Mouse (Mus musculus) retina, postnatal 7 days (tissue): ENCODE results near the gene Frmd4b.

Experiments used
- DNase-seq: peaks from one replicate; pipeline ENCODE4 v3.0.0-alpha.2; 2012; ENCODE audit warnings: low read depth, low spot score

The Frmd4b gene

GRCm38 (mm10) chr6:97292894-97293293 is 324.4 kb downstream of the Frmd4b start:
- DNase-seq: no peak

- no peak for DNase-seq
Observed at GRCm38 (mm10) chr6:97292096-97292495, 325.2 kb downstream of the Frmd4b start.

- DNase-seq: no peak
Observed at GRCm38 (mm10) chr6:97291159-97291908, 326.0 kb downstream of the Frmd4b start.

DNA sequence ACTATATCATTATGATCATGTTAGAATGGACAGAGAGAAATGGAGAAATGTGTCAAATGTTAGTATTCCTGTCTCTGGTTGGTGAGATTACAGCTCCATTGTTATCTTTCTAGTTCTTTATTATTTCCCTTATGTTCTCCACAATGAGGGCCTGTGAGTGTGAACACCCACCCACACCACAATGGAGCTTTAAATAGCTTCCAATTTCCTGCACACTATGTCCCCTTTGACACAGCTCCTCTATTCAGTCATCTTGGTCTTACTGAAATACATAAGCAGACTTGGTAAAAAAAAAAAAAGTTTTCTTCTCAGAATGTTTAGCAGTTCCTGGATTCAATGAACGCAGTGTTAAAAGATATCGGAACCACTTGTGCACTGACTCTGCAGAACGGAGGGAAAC is 326.7 kb downstream of the Frmd4b start:
- no peak for DNase-seq

DNA sequence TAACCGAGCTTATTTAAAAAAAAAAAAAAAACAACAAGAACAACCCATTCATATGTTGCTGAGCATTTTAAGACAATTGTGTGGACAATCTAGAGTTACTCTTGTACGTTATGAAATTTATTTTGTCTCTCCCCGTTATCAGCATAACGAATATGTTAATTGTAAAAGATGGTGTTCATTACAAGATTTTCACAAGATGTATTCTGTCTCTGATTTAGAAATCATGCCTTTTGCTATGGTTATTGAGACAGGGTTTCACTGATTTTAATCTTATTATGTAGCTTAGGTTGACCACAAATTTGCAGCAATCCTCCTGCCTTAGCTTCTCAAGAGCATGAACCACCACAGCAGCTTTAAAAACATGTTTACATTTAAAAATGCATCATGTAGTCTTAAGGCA is 327.5 kb downstream of the Frmd4b start:
- no peak for DNase-seq

GRCm38 (mm10) chr6:97289316-97289820 is 328.0 kb downstream of the Frmd4b start:
- DNase-seq: no peak

GRCm38 (mm10) chr6:97288047-97288855 is 329.1 kb downstream of the Frmd4b start:
- no peak for DNase-seq

DNA sequence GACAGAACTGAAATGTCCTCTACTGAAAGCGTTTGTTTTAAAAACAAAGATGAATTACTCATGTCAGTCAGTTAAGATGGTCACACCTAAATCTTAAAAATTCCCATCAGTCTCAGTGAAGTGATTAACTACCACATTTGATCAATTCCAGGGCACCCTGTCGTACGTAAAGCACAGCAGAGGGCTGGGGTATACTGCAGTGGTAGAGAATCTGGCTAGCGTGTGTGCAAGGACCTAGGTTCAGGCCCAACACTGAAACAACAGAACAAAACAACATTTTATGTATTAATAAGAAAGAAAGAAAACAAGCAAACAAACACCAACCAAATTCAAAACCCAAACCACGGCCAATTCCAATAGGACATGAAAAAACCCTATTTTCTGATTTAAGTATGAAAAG is 331.0 kb downstream of the Frmd4b start:
- DNase-seq: no peak

DNA sequence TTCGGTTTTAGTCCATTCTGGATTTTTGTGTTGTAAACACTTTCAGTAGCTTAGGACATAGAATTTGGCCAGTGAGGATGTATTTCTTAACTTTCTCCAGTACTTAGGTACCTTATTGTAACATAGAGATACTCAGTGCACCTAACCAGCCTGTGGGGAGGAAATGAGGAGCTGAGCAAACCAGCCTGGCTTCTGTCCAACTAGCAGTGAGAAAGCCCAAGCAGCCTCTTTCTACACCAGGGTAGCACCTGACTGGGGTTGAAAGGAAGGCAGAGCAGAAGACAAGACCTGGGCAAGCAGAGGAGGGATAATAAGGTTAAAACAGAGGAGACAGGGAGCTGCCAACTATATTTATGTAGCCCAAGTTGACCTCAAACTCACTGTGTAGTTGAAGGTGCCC is 333.7 kb downstream of the Frmd4b start:
- no peak for DNase-seq

DNA sequence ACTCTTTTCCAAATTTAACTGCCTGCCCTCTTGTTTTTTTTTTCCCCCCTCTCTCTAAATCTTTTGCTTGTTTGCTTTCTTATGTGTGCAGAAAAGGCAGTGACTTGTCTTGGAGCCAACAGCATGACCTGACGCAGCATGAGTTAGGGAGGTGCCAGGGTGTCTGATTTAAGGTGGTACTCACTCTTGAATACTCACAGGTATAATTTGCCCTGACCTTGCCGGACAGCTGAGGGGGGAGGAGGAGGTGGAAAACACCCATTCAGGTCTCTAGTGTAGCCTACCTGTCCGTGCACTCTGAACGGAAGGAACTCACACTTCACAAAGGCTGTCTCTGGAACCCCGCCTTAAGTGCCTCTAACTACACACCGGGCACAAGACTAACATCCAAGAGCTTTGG is 338.5 kb downstream of the Frmd4b start:
- no peak for DNase-seq

GRCm38 (mm10) chr6:97278014-97278787 is 339.1 kb downstream of the Frmd4b start:
- peak; percentile 54 for DNase-seq

DNA sequence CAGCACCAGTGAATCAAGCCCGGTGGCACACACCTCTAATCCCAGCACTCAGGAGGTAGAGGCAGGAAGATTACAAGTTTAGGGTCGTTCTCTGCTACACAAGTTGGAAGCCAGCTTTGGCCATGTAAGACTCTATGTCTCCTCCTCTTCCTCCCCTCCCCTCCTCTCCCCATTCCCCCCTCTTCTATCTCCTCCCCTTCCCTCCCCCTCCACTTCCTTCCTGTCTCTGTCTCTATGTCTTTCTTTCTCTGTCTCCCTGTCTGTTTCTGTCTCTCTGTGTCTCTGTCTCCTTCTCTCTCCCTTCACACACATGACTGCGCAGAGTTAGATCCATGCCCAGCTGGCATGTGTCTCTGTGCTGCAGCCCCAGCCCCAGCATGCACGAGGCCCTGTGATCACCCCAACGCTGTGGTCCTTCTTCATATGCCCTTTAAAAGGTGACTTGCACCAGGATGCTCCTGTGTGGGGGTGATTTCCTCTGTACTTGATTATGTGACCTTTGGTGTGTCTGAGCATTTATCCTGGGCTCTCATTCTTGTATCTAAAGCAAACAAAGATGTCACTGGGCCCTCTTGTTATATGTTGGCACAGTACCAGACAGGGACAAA is 340.3 kb downstream of the Frmd4b start:
- DNase-seq: no peak

- DNase-seq: no peak
Observed at GRCm38 (mm10) chr6:97276366-97276765, 341.0 kb downstream of the Frmd4b start.

DNA sequence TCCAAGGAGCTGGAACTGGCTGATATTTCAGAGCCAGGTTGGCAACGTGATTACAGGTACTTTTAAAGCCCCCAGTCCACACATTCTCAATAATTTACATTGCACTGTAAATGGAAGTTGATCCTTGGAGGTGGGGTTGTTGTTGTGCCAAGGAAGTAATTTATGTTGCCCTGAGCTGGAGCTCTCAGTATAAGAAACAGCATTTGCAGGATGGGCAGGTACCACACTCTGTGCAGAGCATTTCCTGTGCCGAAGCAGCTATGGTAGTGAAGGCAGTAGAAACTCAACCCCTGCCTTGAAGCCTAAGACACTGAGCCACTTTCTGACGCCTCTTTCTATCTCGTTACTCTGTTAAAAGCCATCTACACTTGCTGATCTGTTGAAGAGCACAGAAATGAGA is 341.6 kb downstream of the Frmd4b start:
- no peak for DNase-seq

- no peak for DNase-seq
Observed at GRCm38 (mm10) chr6:97273777-97274176, 343.6 kb downstream of the Frmd4b start.

DNA sequence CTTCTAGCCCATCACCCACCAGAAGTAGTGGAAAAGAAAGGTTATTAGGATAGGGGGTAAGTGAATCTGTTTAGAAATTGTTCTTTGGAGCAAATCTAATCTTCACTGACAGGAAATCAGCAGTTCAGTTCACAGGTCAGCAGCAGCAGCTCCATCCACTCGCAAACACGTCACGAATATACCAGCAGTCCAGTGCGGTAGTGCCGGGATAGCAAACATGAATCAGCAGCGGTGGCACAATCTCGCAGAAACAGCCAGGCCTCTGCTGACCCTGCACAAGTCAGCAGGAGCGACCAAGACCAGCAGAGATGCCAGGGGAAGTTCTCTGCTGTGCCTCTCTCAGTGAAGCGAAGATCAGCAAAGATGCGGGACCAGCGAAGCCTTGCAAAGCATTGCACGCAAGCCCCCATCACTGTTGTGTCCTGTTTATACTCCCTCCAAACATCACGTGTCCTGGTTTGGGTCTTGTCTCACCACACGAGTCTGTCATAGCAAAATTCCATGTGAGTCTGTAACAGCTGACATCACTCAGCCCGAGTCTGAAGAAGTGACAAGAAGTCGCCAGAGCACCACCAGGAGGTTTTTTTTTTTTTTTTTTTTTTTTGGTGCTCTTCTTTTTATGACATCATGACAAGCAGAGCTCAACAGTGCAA is 344.2 kb downstream of the Frmd4b start:
- no peak for DNase-seq

DNA sequence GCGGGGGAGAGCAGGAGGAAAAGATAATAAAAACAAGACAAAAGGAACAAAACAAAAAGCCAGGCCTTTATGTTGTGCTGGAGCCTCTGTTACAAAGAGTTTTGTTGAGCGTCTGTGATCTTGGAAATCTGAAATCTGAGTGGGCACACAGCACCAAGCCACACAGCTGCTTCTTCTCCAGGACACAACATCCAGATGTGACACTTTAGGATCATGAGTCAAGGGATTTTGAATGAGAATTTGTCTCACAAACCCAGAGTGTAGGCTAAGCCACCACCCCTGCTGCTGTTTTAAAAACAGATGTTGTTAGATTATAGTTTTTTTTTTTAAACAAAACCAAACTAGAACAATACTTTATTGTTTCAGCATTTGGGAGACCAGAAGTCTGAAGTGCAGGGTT is 345.0 kb downstream of the Frmd4b start:
- no peak for DNase-seq

DNA sequence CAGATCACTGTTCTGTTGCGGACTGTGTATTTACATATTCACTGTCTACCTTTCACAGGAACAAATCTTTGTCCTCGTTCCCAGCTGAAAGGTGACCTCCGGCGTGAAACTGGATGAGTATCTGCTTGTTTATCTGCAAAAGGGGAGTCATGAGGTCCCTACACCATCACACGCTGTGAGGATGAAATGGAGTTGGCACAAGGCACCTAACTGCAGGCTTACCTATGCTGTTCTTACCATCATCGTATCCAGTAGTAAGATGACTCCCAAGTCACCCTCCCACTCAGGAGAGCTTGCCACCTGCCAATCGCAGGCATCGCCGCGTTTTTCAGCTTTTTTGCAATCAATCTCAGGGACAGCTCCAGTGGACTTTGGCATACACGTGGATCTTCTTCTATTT is 347.7 kb downstream of the Frmd4b start:
- DNase-seq: no peak

DNA sequence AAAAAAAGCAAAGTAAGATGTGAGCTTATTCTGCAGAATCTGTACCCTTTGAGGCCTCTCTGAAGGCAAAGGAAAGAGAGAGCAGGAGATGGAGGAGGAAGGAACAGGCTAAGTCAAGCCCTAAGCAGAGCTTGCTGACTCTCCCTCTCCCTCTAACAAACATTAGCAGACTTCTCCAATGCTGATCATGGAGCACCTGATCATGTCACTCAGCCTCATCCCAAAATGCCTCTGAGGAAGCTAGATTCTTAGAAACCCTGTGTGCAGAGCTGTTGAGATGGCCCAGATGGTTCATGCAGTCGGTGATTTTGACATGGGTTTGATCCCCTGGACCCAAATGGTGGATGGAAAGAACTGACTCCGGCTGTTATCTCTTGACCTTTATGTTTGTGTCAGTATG is 350.2 kb downstream of the Frmd4b start:
- no peak for DNase-seq

GRCm38 (mm10) chr6:97266661-97267060 is 350.7 kb downstream of the Frmd4b start:
- no peak for DNase-seq

GRCm38 (mm10) chr6:97265705-97266104 is 351.6 kb downstream of the Frmd4b start:
- no peak for DNase-seq
